Mouse (Mus musculus) right cerebral cortex, postnatal 4 days (tissue): Measurements from ENCODE around the gene Tfpi.
A peak's percentile ranks its signal among the peaks of the same experiment; 100 is the strongest.
"Not testable (repeated sequence)": the region's sequence is repeated elsewhere in the genome, so short reads cannot be mapped to it uniquely, and the experiment has no call there.

ENCODE experiments used
- DNase-seq: peaks from one replicate; pipeline ENCODE4 v3.0.0-alpha.2; 2022

Tfpi gene

DNA sequence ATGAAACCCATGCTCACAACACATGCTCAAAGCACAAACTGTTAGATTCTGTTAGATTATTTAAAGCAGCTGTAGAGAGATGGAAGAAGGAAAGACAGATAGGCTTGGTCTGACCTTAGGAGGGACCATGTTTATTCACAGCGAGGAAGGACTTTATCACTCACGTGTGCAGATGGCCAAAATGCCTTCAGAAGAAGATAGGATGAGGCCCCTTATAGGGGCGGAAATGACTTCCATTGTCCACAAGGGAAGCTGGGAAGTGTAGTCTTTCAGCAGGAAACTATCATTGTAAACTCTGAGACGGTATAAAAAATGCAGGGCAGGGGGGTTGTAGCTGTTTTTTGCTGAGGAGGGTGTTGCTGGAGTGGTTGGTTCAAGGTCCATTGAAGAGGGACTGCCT lies at the start of gene Tfpi:
TSS of gene Tfpi (minus strand) at position 199 of the 400 bp plus-strand sequence.
- no peak for DNase-seq

DNA sequence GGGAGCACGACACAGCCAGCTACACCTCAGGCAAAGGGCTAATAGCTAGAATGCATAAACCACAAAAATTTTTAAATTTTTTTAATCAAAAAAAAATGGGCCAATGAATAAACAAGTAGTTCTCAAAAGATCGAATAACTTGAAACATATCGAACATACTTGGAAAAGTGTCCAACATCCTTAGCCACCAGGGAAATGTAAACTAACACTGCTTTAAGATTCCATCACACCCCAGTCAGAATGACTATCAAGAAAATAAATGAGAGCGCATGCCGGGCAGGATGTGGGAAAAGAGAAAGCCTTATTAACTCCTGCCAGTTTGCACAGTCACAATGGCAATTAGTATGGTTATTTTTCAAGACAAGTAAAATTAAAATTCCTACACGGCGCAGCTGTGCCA lies 49.6 kb upstream of the Tfpi start:
- no peak for DNase-seq

DNA sequence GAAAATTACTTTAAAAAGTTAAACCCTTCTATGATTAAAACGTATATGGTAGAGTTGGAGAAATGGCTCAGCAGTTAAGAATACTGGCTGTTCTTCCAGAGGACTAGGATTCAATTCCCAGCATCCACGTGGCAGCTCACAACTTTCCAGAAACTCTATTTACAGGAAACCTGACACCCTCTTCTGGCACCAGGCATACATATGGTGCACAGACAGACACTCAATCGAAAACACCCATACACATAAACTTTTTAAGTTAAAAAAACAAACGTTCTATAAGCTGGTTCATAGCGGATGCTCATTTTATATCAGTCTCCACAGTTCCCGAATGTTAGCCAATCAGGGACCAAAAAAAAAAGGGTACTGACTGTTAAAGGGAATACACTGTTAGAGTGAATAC lies 49.2 kb upstream of the Tfpi start:
- DNase-seq: no peak

DNA sequence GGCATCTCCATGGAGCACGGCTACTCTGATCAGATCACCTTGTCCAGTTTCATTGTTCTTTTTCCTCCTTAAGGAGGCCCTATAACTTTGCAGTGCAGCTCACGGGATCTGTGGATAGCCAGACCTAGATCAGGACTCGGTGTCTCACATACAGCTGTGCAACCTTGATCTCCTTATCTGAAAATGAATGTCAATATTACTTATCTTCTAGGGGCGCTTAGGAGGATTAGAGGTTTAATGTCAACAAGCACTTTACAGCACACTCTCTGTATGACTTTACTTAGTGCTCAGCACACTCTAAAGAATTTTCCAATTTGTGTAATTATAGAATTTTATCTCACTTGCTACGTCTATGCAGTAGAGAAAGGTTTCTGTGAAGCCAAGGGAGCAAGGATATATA lies 48.5 kb upstream of the Tfpi start:
- no peak for DNase-seq

DNA sequence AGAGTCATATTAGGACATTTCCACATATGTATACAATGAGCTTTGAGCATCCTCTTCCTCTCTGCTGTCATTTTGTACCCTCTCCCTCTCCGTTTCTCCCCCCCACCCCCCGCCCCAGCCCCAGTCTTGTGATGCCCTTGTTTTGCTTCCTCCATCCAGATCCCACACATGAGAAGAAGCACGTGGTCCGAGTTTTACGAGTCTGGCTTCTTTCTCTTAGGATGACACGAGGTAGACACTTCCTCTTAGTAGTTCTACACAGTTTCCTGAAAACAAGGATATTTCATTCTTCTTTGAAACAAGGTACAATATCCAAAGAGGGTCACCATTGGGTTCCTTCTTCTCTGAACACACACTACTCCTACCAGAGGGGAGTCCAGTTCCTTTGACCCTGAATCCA lies 47.4 kb upstream of the Tfpi start:
- DNase-seq: no peak

DNA sequence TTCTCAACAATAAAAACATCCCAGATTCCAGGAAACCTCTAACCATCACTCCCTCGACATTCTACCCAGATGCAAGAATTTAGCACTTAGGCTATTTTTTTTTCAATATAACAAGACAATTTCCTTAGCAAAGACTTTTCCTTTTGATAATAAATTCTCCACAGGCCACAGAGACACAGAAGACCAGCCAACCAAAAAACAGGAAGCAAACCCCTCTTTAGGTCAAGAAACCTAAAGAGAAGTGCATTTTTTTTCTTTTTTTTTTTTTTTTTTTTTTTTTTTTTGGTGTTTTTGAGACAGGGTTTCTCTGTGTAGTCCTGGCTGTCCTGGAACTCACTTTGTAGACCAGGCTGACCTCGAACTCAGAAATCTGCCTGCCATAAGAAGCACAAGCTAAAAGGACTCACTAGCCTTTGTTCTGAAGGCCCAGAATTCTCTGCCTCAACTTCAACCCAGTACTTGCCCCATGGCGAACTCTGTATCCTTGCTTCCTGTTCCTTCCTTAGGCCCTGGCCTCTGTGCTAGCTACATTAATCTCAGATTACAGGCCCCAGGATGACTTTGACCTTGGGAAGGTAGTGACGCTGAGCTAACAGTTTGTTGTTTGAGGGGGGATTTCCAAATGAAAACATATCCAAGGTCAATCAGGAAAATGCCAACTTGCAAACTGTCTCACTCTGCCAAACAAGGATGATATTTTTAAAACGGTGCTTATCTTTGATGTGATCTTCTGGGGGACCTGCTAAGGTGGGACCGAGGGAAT lies 46.7 kb upstream of the Tfpi start:
- no peak for DNase-seq

DNA sequence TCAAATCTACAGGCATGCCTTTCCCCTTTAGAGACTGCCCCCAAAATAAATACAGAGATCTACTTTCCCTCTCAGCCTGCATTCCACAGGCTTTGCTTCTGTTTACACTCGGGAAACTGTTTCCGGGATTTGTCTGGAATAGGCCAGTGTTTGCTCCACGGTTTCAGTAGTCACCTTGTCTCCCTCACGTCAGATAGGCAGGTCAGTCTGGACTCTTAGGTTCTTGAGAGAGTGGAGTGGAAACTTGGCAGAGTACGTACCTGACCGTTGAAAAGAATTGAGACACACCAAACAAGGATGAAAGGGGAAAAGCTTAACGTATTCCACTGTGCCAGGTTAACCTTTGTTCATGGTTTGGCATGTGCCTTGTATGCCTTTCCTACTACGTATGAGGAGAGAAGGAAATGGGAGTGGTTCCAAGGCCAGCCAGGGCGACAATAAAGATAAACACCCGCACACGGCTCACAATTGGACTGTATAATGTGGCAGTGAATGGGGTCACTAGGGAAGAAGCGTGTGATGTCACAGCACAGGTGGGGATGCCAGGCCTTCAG lies 43.0 kb upstream of the Tfpi start:
- no peak for DNase-seq

DNA sequence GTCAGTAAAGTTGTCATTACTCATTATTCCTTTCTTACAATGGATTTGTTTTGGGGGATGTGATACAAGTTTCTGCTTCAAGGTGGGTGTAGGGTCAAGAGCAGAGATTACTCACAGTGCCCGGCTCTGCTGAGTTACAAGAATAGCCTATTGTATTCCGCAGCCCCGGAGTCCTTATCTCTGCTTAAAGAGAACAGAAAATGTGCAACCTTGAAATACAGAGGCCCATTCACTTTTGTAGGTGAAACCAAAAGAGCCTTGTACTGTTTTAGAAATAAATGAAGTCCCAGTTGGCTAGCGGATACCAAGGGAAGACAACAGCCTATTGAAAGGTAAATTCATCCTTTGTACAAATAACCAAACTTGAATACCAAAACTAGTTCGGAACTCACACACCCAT lies 42.2 kb upstream of the Tfpi start:
- DNase-seq: no peak

DNA sequence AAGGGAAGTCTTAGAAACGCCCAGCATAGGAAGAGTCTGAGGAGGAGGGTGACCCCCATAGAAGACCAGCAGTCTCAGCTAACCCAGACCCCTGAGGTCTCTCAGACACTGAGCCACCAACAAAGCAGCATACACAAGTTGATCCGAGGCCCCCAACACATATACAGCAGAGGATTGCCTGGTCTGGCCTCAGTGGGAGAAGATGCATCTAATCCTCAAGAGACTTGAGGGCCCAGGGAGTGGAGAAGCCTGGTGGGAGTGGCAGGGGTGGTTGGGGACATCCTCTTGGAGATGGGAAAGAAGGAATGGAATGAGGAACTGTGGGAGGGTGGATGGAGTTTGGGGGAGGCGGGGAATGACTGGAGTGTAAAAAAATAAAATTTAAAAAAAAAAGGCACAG lies 36.7 kb upstream of the Tfpi start:
- DNase-seq: no peak

DNA sequence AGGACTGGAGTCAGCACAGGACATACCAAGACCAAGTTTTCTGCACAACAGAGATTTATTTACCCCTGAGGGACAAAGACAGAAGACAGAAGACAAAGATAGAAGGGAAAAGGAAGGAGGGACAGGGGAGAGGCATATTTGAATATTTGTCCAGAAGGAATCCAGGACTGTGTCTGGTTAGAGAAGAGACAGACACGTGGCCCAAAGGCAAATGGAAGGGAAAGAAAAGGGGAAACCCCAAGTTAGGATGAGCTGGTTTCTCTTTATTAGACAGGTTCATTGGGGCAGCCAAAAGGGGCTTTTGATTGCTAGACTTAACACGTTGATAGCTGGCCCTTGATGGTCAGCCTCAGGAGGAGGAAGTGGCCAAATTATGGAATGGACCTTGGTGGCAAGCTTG lies 34.9 kb upstream of the Tfpi start:
- no peak for DNase-seq

DNA sequence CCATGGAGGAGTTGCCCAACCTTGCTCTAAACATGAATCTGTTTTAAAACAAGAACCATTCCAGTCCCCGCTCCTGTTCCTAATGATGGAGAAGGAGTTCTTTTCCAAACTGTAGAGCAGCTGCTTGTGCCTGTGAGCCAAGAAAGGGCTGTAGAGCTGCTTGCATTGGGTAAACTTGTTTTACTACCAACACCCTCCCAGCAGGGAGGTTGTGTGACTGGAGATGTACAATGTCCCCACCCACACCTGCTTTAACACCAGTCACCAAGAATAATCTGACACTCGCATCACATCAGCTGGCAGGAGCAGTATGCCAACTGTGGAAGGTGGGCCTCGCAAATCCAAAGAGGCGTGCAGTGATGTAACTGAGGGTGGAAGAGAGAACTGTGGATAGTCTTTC lies 34.5 kb upstream of the Tfpi start:
- DNase-seq: no peak

DNA sequence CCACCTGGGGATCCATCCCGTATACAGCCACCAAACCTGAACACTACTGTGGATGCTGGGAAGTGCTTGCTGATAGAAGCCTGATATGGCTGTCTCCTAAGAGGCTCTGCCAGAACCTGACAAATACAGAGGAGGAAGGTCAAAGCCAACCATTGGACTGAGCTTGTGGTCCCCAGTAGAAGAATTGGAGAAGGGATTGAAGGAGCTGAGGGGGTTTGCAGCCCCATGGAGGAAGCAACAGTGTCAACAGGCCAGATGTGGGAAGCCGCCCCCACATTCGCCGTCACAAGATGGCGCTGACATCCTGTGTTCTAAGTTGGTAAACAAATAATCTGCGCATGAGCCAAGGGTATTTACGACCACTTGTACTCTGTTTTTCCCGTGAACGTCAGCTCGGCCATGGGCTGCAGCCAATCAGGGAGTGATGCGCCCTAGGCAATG lies 28.4 kb upstream of the Tfpi start:
- DNase-seq: not testable (repeated sequence)

DNA sequence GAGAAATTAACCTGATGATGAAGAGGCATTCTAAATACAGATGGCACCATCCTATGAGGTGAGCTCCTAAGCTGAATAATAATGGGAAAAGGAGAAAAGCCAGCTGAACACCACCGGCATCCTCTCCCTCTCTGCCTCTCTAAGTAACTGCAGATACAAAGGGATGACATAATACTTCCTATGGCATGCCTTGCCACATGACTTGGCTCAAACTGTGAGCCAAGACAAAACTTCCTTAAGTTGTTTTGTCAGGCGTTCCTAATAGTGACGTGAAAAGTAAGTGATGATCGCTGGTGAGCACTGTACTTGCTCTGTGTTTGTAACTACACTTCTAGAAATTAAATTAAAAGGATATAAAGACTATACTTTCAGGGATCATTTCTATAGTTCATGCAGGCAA lies 27.7 kb upstream of the Tfpi start:
- no peak for DNase-seq

DNA sequence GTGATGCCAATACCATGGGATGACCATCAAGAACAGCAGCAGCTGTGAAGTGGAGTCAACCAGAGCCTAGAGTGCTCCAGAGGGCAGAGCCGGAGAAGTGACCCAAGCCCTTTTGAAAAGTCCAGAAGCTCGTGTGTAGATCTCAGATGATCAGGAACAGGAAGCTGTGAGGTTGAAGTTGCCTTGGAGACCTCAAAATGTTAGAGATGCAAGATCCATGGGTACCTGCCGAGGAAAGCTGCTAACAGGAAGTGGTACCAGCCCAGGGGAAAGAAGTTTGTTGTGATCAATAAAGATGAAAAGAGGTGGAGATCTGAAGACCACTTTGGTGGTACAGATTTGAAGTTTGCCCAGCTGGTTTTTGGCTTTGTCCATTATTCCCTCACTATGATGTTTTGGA lies 22.3 kb upstream of the Tfpi start:
- DNase-seq: no peak

DNA sequence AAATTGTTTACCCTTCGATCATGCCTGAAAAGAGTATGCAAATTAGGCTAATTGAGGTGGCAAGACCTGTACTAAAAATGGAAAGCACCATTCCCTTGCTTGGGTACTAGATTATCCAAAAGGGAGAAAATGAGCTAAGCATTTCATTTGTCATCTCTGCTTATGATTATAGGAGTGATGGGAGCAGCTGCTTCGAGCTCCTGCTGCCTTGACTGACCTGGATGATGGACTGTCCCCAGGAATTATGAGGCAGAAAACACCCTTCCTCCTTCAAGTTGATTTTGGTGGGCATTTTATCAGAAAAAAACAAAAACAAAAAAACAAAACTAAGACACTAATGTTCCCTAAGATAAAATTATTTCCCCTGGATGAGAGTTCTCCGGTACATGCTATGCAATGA lies 18.5 kb upstream of the Tfpi start:
- DNase-seq: no peak

DNA sequence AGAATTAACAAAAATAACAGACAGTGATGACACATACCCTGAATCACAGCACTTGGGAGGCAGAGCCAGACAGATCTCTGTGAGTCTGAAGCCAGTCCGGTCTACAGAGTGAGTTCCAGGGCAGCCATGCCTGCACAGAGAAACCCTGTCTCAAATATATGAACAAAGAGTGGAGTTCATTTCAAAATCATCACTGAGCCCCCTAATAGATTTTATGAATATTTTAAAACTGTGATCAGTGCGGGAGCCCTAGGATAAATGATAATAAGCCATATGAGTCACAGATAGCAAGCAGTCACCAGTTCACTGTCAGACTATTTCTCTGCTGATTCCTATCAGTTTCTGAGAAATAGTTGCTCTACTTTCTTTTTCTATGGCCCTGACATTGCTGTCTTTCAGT lies 17.1 kb upstream of the Tfpi start:
- DNase-seq: no peak

DNA sequence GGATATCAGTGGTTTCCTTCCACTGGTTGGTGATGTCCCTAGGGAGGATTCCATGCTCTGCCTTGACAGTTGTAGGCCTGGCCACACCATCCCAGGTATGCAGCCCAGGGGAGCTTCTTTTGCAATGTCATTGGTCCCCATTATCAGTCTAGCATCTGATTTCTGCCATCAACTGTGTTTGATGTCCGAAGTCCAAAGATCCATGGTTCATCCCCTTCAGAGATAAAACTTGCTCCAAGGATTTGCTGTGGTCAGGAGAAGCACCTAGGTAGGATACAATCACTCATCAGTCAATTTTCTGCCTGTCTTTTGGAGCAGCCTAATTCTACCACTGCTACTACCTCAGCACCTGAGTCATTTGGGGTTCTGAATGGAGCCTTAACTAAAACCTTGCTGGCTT lies 15.1 kb upstream of the Tfpi start:
- DNase-seq: no peak

DNA sequence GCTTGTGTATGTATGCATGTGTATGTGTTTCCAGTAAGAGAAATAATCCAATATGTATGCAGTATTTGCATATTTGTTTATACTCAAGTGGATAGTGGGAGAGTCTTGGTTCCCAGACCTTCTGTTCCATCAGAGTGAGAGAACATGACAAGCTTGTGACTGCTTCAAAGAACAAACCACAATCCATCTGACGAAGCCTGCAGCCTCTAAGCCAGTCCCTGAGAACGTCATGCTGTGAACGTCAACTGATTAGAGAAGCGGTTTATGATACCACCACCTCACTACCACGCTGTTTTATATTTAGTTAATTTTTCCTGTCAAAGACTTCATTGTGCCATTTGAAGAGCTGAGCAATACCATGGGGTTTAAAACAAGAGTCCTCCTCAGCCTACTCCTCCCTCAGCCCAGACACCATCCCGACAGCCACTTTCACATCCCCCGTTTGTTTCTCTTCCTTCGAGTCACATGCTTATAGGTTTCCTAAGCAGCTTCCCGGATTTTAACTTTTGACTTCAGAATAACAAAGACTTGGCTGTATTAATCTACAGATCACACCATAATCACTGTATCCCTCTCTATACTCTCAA lies 11.2 kb upstream of the Tfpi start:
- no peak for DNase-seq

DNA sequence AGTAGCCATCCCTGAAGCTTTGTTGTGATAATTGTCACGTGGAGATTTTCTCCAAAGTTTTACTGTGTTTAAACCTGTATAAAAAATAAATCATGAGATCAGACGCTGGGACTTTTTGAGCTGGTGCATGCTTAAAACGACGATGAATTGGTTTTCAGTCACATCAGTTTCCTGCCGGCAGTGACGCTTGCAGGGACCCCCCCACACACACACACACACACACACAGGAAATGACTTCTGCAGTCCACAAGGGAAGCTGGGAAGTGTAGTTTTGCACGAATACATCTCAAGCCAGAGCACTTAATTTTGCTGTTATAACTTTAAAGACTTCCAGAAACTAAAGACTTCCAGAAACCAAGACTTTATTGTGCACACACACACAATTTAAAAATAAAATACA lies 5.3 kb upstream of the Tfpi start:
- peak; percentile 40 for DNase-seq

DNA sequence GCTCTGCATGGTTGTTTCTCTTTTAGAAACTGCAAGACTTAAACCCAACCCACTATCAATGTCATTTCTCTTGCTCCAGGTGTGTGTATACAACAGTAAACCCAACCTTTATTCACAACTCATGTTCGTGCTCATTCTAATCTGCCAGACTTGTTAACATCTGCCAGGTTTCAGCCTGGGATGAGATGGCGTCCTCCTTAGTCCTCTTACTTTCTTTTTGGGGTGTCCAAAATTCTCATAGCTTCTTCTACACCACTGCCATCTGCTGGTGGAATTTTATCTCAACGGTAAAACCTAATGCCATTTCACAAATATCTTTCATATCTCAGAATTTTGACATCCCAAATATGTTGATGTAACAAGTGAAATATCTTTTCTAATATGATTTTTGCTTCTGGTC lies 2.5 kb upstream of the Tfpi start:
- no peak for DNase-seq

DNA sequence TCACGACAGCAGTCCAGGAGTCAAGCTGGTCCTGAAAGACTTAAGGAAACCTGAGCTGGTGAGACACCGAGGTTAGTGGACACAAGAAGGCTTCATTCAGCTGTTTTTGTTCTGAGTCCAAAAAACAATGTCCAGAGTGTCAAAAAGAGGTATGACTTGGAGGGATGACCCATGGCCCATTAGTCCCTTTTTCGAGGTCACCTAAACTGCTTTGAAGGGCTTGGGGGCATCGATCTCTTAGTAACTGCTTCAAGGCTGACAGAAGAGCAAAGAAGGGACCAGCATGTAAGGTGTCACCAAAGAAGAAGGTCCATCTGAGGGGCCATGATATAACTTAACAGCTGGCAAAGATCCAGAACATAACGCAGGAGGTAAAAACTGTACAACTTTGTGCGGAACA lies 1.2 kb upstream of the Tfpi start:
- DNase-seq: no peak

DNA sequence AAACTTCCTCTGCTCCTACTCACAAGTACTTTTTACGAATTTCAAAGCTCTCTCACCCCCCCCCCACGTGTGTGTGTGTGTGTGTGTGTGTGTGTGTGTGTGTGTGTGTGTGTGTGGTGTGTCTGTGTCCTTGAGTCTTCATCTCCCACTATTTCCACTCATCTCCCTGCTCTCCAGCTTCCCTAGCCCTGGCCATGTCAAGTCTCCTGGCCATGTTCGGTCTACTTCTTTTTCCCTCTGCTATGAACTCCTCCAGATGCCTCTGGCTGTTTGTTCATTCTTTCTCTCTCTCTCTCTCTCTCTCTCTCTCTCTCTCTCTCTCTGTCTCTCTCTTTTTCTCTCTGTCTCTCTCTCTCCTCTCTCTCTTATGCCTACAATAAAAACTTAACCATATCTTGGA lies 444 bp downstream of the Tfpi start:
- DNase-seq: no peak

DNA sequence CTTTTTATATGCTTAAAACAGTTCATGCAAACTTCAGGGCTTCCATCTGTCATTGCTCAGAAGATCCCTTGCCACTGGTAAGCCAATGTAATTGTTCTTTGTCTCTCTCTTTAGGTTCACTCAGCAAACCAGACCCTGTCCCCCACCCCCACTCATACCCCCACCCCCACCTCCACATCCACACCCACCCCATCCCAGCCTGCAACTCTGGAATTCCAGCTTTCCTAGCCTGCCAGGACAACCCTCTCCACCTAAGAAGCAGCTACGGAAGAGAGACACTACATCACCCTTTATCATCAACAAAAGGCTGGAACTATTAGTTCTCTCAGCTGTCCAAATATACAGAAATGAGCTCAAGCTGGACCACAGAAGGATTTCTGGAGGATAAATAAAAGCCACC lies 974 bp downstream of the Tfpi start:
- no peak for DNase-seq

DNA sequence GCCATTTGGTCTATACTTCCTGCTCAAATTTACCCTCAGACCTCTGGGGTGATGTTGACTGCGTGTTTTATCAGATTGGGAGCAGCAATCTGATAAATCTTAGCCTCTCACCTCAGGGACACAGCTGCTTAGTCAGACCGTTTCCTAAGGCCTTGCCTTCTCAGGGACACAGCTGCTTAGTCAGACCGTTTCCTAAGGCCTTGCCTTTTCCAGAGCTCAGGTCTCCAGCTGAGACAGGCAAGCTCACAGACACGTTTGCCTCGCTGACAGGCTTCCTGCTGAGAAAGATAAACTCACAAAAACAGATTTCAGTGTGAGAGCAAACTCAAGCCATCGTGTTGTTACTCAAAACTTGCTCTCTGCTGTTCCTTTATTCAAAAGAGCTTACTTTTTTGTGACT lies 1.9 kb downstream of the Tfpi start:
- DNase-seq: no peak
